Mouse (Mus musculus): ENCODE measurements around the gene Impdh1. TPM values are rescaled to one million over a fixed set of nuclear protein-coding genes. Genes with fewer than 3 reads are reported as not detected.

Impdh1 gene
- 47.1 and 50.7 TPM in 2 replicates for polyA plus RNA-seq (2014; fragmentation: Nextera tagmentation; extraction: Ambion mirVana)

DNA sequence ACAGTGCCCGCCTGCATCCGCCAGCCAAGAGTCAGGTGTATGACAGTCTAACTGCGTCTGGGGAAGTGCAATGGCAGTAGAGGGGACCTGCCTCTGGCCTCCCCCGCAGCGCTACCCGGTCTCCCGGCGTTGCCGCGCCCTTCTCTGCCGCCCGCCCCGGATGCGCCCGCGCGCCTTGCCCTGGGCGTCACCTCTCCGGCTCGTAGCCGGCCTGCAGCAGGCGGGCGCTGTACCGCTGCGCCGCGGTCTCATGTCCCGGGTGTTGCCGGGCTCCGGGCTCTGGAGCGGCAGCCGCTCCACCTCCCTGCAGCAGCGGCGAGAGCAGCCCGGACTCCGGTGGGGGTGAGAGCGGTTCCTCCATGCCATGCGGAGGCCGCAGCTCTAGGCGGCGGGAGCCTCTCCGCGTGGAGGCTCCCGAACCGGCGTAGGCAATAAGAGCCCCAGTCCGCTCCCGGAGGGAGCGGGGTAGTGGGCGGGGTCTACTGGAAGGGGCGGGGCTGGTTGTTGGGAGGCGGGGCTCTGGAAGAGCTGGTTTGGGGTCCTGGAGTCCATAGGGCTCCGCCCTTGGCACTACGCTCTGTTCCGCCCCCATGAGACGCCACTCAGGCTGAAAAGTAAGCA, at the start of gene Impdh1:
Gene Impdh1, minus strand, starts transcription at position 484 of the 621 bp plus-strand sequence.
- peaks cover 21% of the 10 kb centered on the region for H3K4me1 ChIP-seq (ENCODE audit: control insufficient read depth, insufficient read depth, low read length)
- peak within 1 kb of the TSS; percentile 69 for H3K4me3 ChIP-seq (ENCODE audit: low read depth, low read length)
- ATAC-seq (ENCODE audit: low read depth) (peak; percentile 76), DNase-seq (ENCODE audit: low spot score) (peak; percentile 85)
- H3K36me3 ChIP-seq (ENCODE audit: control insufficient read depth, insufficient read depth, low read length): no peaks in the 10 kb centered on the region
- no peak within 1 kb of the TSS for H3K27ac ChIP-seq (replicated peaks; ENCODE audit: low read depth, low read length)
- H3K4me2 ChIP-seq (ENCODE audit: low read depth, low read length): peak within 1 kb of the TSS; percentile 99
- H3K9ac ChIP-seq (ENCODE audit: low read depth, low read length): peak within 1 kb of the TSS; percentile 69
- 0% methylated on average over 42 of the region's 56 CpGs for WGBS
- peaks cover 21% of the 10 kb centered on the region for H3K27me3 ChIP-seq (replicated peaks; ENCODE audit: control insufficient read depth, insufficient read depth, low read length)
- no peaks in the 10 kb centered on the region for H3K9me3 ChIP-seq (ENCODE audit: control insufficient read depth, low read length)

DNA sequence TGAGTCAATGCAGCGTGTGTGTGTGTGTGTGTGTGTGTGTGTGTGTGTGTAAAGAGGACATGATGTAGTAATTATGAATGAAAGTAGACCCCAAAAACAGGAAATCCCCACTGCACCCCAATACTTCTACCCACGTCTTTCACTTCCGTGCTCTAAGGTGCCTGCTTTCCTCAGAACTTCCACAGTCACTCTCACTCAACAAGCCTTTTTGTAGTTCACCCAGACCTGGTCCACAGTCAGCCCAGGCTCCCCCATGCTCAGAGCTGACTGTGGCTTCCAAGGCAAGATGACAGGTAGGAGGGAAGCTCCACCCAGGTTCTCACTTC, 48.3 kb upstream of the Impdh1 start:
- H3K4me2 ChIP-seq (ENCODE audit: low read depth, low read length): no peak overlapping the region
- H3K36me3 ChIP-seq (ENCODE audit: control insufficient read depth, insufficient read depth, low read length): no peaks in the 10 kb centered on the region
- H3K9ac ChIP-seq (ENCODE audit: low read depth, low read length): no peak overlapping the region
- WGBS: 79% methylated on average over 3 of the region's 3 CpGs
- no peak for ATAC-seq (ENCODE audit: low read depth)
- no peaks in the 10 kb centered on the region for H3K9me3 ChIP-seq (ENCODE audit: control insufficient read depth, low read length)
- H3K27ac ChIP-seq (replicated peaks; ENCODE audit: low read depth, low read length): no peak overlapping the region
- H3K27me3 ChIP-seq (replicated peaks; ENCODE audit: control insufficient read depth, insufficient read depth, low read length): no peaks in the 10 kb centered on the region
- no peak for DNase-seq (ENCODE audit: low spot score)
- H3K4me3 ChIP-seq (ENCODE audit: low read depth, low read length): no peak overlapping the region
- H3K4me1 ChIP-seq (ENCODE audit: control insufficient read depth, insufficient read depth, low read length): no peaks in the 10 kb centered on the region

DNA sequence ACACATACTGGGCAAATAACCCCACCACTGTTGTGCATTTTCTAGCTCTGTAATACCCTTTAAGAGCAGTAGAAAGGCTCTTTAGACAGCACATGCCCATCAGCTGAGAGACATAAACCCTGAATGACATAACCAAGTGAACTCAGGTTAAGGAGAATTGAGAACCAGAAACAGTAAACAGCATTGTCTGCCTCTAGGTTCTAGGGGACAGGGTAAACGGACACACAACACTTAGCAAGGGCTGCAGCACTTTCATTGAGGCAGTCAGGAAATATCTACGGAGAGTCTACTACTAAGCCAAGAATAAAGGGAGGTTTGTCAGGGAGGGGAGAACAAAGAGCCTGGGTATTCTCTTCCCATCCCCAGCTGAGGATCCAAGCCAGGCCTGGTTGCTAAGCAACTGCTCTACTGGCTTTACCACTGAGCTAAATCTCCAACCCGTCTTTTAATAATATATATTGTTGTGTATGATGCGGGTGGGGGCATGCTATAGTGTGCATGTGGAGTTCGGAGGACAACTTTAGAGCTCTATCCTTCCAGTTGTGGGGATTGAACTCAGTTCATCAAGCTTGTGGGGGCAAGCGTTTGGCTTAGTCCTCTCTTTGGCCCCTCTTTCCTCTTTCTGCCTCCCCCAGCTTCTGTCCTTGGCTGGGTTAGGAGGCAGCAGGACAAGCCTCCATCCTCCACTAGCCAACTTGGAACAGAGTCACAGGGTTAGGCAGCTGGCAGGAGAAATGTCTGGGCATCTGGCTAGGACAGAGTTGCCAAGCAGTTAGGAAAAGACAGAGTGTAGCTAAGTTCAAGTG, 47.7 kb upstream of the Impdh1 start:
- Histone ChIP-seq H3K9ac (ENCODE audit: low read depth, low read length) (no peak overlapping the region), H3K27ac (replicated peaks; ENCODE audit: low read depth, low read length) (no peak overlapping the region), H3K27me3 (replicated peaks; ENCODE audit: control insufficient read depth, insufficient read depth, low read length) (no peaks in the 10 kb centered on the region), H3K4me3 (ENCODE audit: low read depth, low read length) (no peak overlapping the region), H3K9me3 (ENCODE audit: control insufficient read depth, low read length) (no peaks in the 10 kb centered on the region), H3K4me2 (ENCODE audit: low read depth, low read length) (no peak overlapping the region), H3K4me1 (ENCODE audit: control insufficient read depth, insufficient read depth, low read length) (no peaks in the 10 kb centered on the region), H3K36me3 (ENCODE audit: control insufficient read depth, insufficient read depth, low read length) (no peaks in the 10 kb centered on the region)
- no peak for ATAC-seq (ENCODE audit: low read depth)
- 57% methylated on average over 6 of the region's 6 CpGs for WGBS
- DNase-seq (ENCODE audit: low spot score): peak; percentile 11

DNA sequence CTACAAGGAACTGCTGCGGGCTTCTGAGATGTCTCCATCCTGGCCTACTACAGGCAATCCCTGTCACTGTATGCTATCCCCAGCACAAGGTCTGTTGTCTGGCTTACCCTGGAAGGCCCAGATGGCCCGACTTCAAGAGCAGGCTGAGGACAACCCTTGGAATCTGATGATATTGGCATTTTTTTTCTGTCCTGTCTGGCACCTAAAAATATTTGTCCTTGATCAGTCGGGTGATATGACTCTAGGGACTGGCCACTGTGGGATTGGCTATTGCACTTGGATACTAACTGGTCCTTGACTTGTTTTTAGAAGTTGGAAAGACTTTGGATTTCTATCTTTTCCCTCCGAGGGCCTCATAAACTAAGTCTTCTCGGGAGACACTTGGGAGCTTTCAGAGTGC, 45.7 kb upstream of the Impdh1 start:
- Histone ChIP-seq H3K4me1 (ENCODE audit: control insufficient read depth, insufficient read depth, low read length) (no peaks in the 10 kb centered on the region), H3K9ac (ENCODE audit: low read depth, low read length) (no peak overlapping the region), H3K27ac (replicated peaks; ENCODE audit: low read depth, low read length) (no peak overlapping the region), H3K36me3 (ENCODE audit: control insufficient read depth, insufficient read depth, low read length) (no peaks in the 10 kb centered on the region), H3K4me2 (ENCODE audit: low read depth, low read length) (no peak overlapping the region), H3K9me3 (ENCODE audit: control insufficient read depth, low read length) (no peaks in the 10 kb centered on the region), H3K4me3 (ENCODE audit: low read depth, low read length) (no peak overlapping the region), H3K27me3 (replicated peaks; ENCODE audit: control insufficient read depth, insufficient read depth, low read length) (no peaks in the 10 kb centered on the region)
- 79% methylated on average over 5 of the region's 5 CpGs for WGBS
- DNase-seq (ENCODE audit: low spot score): no peak
- no peak for ATAC-seq (ENCODE audit: low read depth)

DNA sequence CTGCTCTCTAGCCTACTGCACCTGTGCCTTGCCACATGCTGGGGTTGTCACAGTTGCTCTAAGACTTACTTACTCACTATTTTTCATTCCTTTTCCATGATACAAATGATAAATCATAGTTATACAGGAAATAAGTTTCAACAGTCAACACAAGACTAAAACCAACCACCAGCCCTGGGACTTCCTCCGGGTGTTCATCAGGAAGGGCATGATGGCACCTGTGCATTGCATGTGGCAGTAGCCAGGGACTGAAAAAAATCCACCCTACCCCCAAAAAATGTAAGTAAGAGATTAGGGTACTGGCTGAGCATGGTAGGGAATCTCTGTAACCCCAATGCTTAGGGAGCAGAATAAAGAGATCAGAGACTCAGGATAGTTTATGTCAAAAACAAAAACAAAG, 43.3 kb upstream of the Impdh1 start:
- H3K4me3 ChIP-seq (ENCODE audit: low read depth, low read length): no peak overlapping the region
- no peaks in the 10 kb centered on the region for H3K4me1 ChIP-seq (ENCODE audit: control insufficient read depth, insufficient read depth, low read length)
- H3K9me3 ChIP-seq (ENCODE audit: control insufficient read depth, low read length): no peaks in the 10 kb centered on the region
- H3K27me3 ChIP-seq (replicated peaks; ENCODE audit: control insufficient read depth, insufficient read depth, low read length): no peaks in the 10 kb centered on the region
- H3K36me3 ChIP-seq (ENCODE audit: control insufficient read depth, insufficient read depth, low read length): no peaks in the 10 kb centered on the region
- no peak overlapping the region for H3K9ac ChIP-seq (ENCODE audit: low read depth, low read length)
- DNase-seq (ENCODE audit: low spot score) (no peak), ATAC-seq (ENCODE audit: low read depth) (no peak)
- no peak overlapping the region for H3K27ac ChIP-seq (replicated peaks; ENCODE audit: low read depth, low read length)
- no peak overlapping the region for H3K4me2 ChIP-seq (ENCODE audit: low read depth, low read length)
- 80% methylated on average over 1 of the region's 1 CpGs for WGBS

DNA sequence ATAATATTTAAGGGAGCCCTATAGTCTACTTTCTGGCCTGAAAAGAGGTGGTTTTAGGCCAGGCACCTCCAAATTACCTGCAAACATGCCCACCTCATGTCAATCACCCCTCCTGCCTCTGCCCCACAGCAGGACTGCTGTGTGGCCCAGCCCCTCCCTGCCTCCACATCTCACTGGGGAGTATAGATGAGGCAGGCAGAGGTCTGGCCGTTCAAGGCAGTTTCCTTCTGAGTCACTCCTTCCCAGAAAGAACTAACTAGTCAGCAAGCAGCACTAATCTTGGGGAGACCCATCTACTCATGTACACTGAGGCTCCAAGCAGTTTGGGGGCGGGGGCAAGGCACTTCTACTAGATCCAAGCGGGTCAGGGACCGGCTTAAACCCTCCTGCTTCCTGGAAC, 30.9 kb upstream of the Impdh1 start:
- H3K4me1 ChIP-seq (ENCODE audit: control insufficient read depth, insufficient read depth, low read length): no peaks in the 10 kb centered on the region
- ATAC-seq (ENCODE audit: low read depth): no peak
- no peak for DNase-seq (ENCODE audit: low spot score)
- H3K27ac ChIP-seq (replicated peaks; ENCODE audit: low read depth, low read length): no peak overlapping the region
- H3K36me3 ChIP-seq (ENCODE audit: control insufficient read depth, insufficient read depth, low read length): no peaks in the 10 kb centered on the region
- 39% methylated on average over 4 of the region's 4 CpGs for WGBS
- no peak overlapping the region for H3K4me3 ChIP-seq (ENCODE audit: low read depth, low read length)
- no peaks in the 10 kb centered on the region for H3K27me3 ChIP-seq (replicated peaks; ENCODE audit: control insufficient read depth, insufficient read depth, low read length)
- H3K9me3 ChIP-seq (ENCODE audit: control insufficient read depth, low read length): no peaks in the 10 kb centered on the region
- no peak overlapping the region for H3K9ac ChIP-seq (ENCODE audit: low read depth, low read length)
- no peak overlapping the region for H3K4me2 ChIP-seq (ENCODE audit: low read depth, low read length)

DNA sequence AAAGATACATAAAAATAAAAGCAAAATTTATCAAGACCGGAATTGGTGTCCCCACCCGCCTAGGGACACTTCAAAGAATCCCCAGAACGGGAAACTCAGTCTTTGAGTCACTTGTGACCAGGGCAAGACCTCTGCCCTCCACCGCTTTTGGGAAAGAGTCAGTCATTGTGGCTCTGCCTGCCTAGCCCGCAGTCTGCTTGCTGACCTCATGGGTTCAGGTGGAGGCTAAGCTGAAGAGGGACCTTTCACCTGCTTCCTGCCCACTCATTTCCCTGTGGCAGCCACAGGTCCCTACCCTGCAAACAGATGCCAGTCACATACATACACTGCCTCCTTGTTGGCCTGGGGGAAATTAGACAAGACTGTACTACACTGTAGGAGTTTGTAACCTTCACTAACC, 30.4 kb upstream of the Impdh1 start:
- Histone ChIP-seq H3K27me3 (replicated peaks; ENCODE audit: control insufficient read depth, insufficient read depth, low read length) (no peaks in the 10 kb centered on the region), H3K9ac (ENCODE audit: low read depth, low read length) (no peak overlapping the region), H3K4me3 (ENCODE audit: low read depth, low read length) (no peak overlapping the region), H3K4me1 (ENCODE audit: control insufficient read depth, insufficient read depth, low read length) (no peaks in the 10 kb centered on the region), H3K36me3 (ENCODE audit: control insufficient read depth, insufficient read depth, low read length) (no peaks in the 10 kb centered on the region), H3K9me3 (ENCODE audit: control insufficient read depth, low read length) (no peaks in the 10 kb centered on the region), H3K27ac (replicated peaks; ENCODE audit: low read depth, low read length) (no peak overlapping the region), H3K4me2 (ENCODE audit: low read depth, low read length) (no peak overlapping the region)
- DNase-seq (ENCODE audit: low spot score) (no peak), ATAC-seq (ENCODE audit: low read depth) (no peak)
- 43% methylated on average over 5 of the region's 5 CpGs for WGBS

DNA sequence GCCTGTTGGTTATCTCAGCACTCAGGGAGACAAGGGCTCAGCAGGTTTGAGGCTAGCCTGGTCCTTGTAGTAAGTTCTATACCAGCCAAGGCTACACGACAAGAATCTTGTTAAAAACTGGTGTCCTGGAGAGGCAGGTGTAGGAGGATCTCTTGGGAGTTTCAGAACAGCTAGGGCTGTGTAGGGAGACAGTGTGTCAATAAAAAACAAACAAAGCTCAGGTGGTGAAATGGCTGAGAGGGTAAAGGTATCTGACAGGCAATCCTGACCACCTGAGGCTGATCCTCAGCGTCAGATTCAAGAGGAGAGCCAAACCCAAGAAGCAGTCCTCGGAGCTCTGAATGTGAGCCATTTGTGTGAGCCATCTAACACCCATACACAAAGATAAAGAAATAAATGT, 30.0 kb upstream of the Impdh1 start:
- no peaks in the 10 kb centered on the region for H3K27me3 ChIP-seq (replicated peaks; ENCODE audit: control insufficient read depth, insufficient read depth, low read length)
- H3K4me1 ChIP-seq (ENCODE audit: control insufficient read depth, insufficient read depth, low read length): no peaks in the 10 kb centered on the region
- no peak overlapping the region for H3K4me2 ChIP-seq (ENCODE audit: low read depth, low read length)
- H3K4me3 ChIP-seq (ENCODE audit: low read depth, low read length): no peak overlapping the region
- ATAC-seq (ENCODE audit: low read depth) (no peak), DNase-seq (ENCODE audit: low spot score) (no peak)
- no peak overlapping the region for H3K27ac ChIP-seq (replicated peaks; ENCODE audit: low read depth, low read length)
- H3K9ac ChIP-seq (ENCODE audit: low read depth, low read length): no peak overlapping the region
- no peaks in the 10 kb centered on the region for H3K36me3 ChIP-seq (ENCODE audit: control insufficient read depth, insufficient read depth, low read length)
- H3K9me3 ChIP-seq (ENCODE audit: control insufficient read depth, low read length): no peaks in the 10 kb centered on the region
- WGBS: 69% methylated on average over 3 of the region's 3 CpGs

Data from embryonic facial prominence, embryonic 14.5 days (tissue).